Mouse (Mus musculus) ES-CJ7 (cell line): ENCODE measurements around the gene Dynlrb2.
A peak's percentile ranks its signal among the peaks of the same experiment; 100 is the strongest.

Experiments
- DNase-seq: peaks from one replicate; pipeline ENCODE4 v3.0.0; 2011; ENCODE audit warnings: low read depth, low spot score

Gene Dynlrb2

GRCm38 (mm10) chr8:116504477-116505120 is at the start of gene Dynlrb2:
Dynlrb2 (plus strand) TSS chr8:116504974.
- peak; percentile 94 for DNase-seq

- peak; percentile 46 for DNase-seq
These were observed 46.2 kb upstream of the Dynlrb2 start for GRCm38 (mm10) chr8:116458569-116458968.

GRCm38 (mm10) chr8:116461472-116461871 is 43.3 kb upstream of the Dynlrb2 start:
- no peak for DNase-seq

- no peak for DNase-seq
These were observed 38.2 kb upstream of the Dynlrb2 start for GRCm38 (mm10) chr8:116466586-116466985.

- no peak for DNase-seq
These were observed 37.7 kb upstream of the Dynlrb2 start for GRCm38 (mm10) chr8:116467027-116467426.

- DNase-seq: no peak
These were observed 26.8 kb upstream of the Dynlrb2 start for GRCm38 (mm10) chr8:116477941-116478340.

- DNase-seq: peak; percentile 35
These were observed 26.1 kb upstream of the Dynlrb2 start for GRCm38 (mm10) chr8:116478681-116479080.

GRCm38 (mm10) chr8:116480894-116481293 is 23.9 kb upstream of the Dynlrb2 start:
- DNase-seq: peak; percentile 92

- no peak for DNase-seq
These were observed 22.0 kb upstream of the Dynlrb2 start for GRCm38 (mm10) chr8:116482738-116483137.

GRCm38 (mm10) chr8:116484087-116484486 is 20.7 kb upstream of the Dynlrb2 start:
- DNase-seq: peak; percentile 51

GRCm38 (mm10) chr8:116488546-116488945 is 16.2 kb upstream of the Dynlrb2 start:
- no peak for DNase-seq

- no peak for DNase-seq
These were observed 4.5 kb upstream of the Dynlrb2 start for GRCm38 (mm10) chr8:116500057-116500809.

GRCm38 (mm10) chr8:116508721-116509120 is 3.9 kb downstream of the Dynlrb2 start:
- no peak for DNase-seq

- no peak for DNase-seq
These were observed 4.5 kb downstream of the Dynlrb2 start for GRCm38 (mm10) chr8:116509247-116509646.

- no peak for DNase-seq
These were observed 14.9 kb downstream of the Dynlrb2 start for GRCm38 (mm10) chr8:116519676-116520075.

- DNase-seq: no peak
These were observed 16.4 kb downstream of the Dynlrb2 start for GRCm38 (mm10) chr8:116521208-116521607.

- no peak for DNase-seq
These were observed 16.9 kb downstream of the Dynlrb2 start for GRCm38 (mm10) chr8:116521641-116522040.

GRCm38 (mm10) chr8:116522104-116522767 is 17.5 kb downstream of the Dynlrb2 start:
- no peak for DNase-seq

- no peak for DNase-seq
These were observed 20.1 kb downstream of the Dynlrb2 start for GRCm38 (mm10) chr8:116524915-116525314.

- DNase-seq: no peak
These were observed 24.0 kb downstream of the Dynlrb2 start for GRCm38 (mm10) chr8:116528736-116529135.

GRCm38 (mm10) chr8:116533081-116533480 is 28.3 kb downstream of the Dynlrb2 start:
- peak; percentile 61 for DNase-seq

GRCm38 (mm10) chr8:116536786-116537185 is 32.0 kb downstream of the Dynlrb2 start:
- DNase-seq: peak; percentile 23
